Mouse (Mus musculus) MEL (cell line): ENCODE measurements around the gene Lpin1. TPM values are rescaled to one million over a fixed set of nuclear protein-coding genes. Genes with fewer than 3 reads are reported as not detected.

ENCODE experiments used
- DNase-seq: peaks from one replicate; pipeline ENCODE4 v3.0.0; 2011; ENCODE audit warnings: low read depth, low spot score
- H3K27ac ChIP-seq: 2 replicates; pipeline ENCODE4 v1.5.1; 2012; ENCODE audit warnings: low read depth, mild to moderate bottlenecking, control low read depth, low read length, moderate library complexity; ENCODE audit not compliant: control insufficient read depth
- H3K27me3 ChIP-seq, 2 experiments: fragments of 150-350 bp in 1 of 2; sonication (generic) in 1 of 2; 2 replicates each; pipeline ENCODE4 v1.6.1; 2012; ENCODE audit warnings: low read length in 2 of 2, mild to moderate bottlenecking in 2 of 2, improper control_type of control experiment in 1 of 2, moderate library complexity in 1 of 2; ENCODE audit not compliant: insufficient read depth in 2 of 2, control insufficient read depth in 1 of 2
- H3K36me3 ChIP-seq, 2 experiments: 2 replicates each; pipeline ENCODE4 v1.6.1; 2012 to 2014; ENCODE audit warnings: low read length in 2 of 2, improper control_type of control experiment in 1 of 2, inconsistent platforms in 1 of 2, mild to moderate bottlenecking in 1 of 2; ENCODE audit not compliant: insufficient read depth in 2 of 2, control insufficient read depth in 1 of 2
- H3K4me1 ChIP-seq, 2 experiments: fragments of 150-350 bp in 1 of 2; sonication (generic) in 1 of 2; 2 replicates each; pipeline ENCODE4 v1.6.1; 2012; ENCODE audit warnings: low read length in 2 of 2, improper control_type of control experiment in 1 of 2, mild to moderate bottlenecking in 1 of 2; ENCODE audit not compliant: insufficient read depth in 2 of 2, control insufficient read depth in 1 of 2
- H3K4me3 ChIP-seq, 2 experiments: fragments of 150-350 bp in 1 of 2; sonication (generic) in 1 of 2; 2 replicates each; pipeline ENCODE4 v1.5.1; 2012; ENCODE audit warnings: low read depth in 2 of 2, low read length in 2 of 2, mild to moderate bottlenecking in 2 of 2, moderate library complexity in 2 of 2, control low read depth in 1 of 2, improper control_type of control experiment in 1 of 2; ENCODE audit not compliant: control insufficient read depth in 1 of 2, insufficient read depth in 1 of 2
- H3K79me2 ChIP-seq: 2 replicates; pipeline ENCODE4 v1.6.1; 2012; ENCODE audit warnings: mild to moderate bottlenecking, low read length, moderate library complexity; ENCODE audit not compliant: control insufficient read depth, poor library complexity, insufficient read depth
- H3K9ac ChIP-seq: 2 replicates; pipeline ENCODE4 v1.6.1; 2012; ENCODE audit warnings: low read depth, mild to moderate bottlenecking, control low read depth, low read length, moderate library complexity; ENCODE audit not compliant: control insufficient read depth, poor library complexity, severe bottlenecking
- H3K9me3 ChIP-seq: fragments of 150-350 bp; sonication (generic); replicated peaks from 2 replicates; pipeline ENCODE4 v1.6.1; 2012; ENCODE audit warnings: mild to moderate bottlenecking, low read length, improper control_type of control experiment, moderate library complexity; ENCODE audit not compliant: insufficient read depth
- CTCF ChIP-seq, 3 experiments: IDR thresholded peaks in 2 of 3; conservative IDR thresholded peaks in 1 of 3; 2 replicates each; pipeline ENCODE4 v1.5.1; 2011 to 2012; ENCODE audit warnings: low read length in 3 of 3, low read depth in 2 of 3, mild to moderate bottlenecking in 2 of 3, improper control_type of control experiment in 1 of 3, inconsistent platforms in 1 of 3, mixed read lengths in 1 of 3, moderate library complexity in 1 of 3; ENCODE audit not compliant: control insufficient read depth in 1 of 3, insufficient read depth in 1 of 3, poor library complexity in 1 of 3, severe bottlenecking in 1 of 3
- E2F4 ChIP-seq: IDR thresholded peaks from 2 replicates; pipeline ENCODE4 v1.6.1; 2011; ENCODE audit warnings: low read depth, low read length, improper control_type of control experiment, borderline replicate concordance
- GATA1 ChIP-seq: IDR thresholded peaks from 2 replicates; pipeline ENCODE4 v1.6.1; 2011; ENCODE audit warnings: low read depth, low read length, improper control_type of control experiment
- KAT2A ChIP-seq: conservative IDR thresholded peaks from 2 replicates; pipeline ENCODE4 v1.6.1; 2012; ENCODE audit warnings: low read depth, low read length, improper control_type of control experiment, inconsistent platforms
- MAFK ChIP-seq: IDR thresholded peaks from 2 replicates; pipeline ENCODE4 v1.6.1; 2011; ENCODE audit warnings: low read depth, mild to moderate bottlenecking, low read length, improper control_type of control experiment, borderline replicate concordance
- MEF2A ChIP-seq: IDR thresholded peaks from 2 replicates; pipeline ENCODE4 v1.6.1; 2014; ENCODE audit warnings: low read depth, mild to moderate bottlenecking, inconsistent platforms, low read length, improper control_type of control experiment; ENCODE audit not compliant: poor library complexity, insufficient replicate concordance, severe bottlenecking; ENCODE audit errors: extremely low read depth
- MXI1 ChIP-seq: IDR thresholded peaks from 2 replicates; pipeline ENCODE4 v1.6.1; 2011; ENCODE audit warnings: mild to moderate bottlenecking, low read depth, low read length, improper control_type of control experiment
- MYB ChIP-seq: IDR thresholded peaks from 2 replicates; pipeline ENCODE4 v1.6.1; 2011; ENCODE audit warnings: mild to moderate bottlenecking, low read depth, low read length, improper control_type of control experiment
- NELFE ChIP-seq: IDR thresholded peaks from 2 replicates; pipeline ENCODE4 v1.6.1; 2011; ENCODE audit warnings: low read depth, low read length, improper control_type of control experiment
- POLR2AphosphoS2 ChIP-seq: IDR thresholded peaks from 2 replicates; pipeline ENCODE4 v1.6.1; 2011; ENCODE audit warnings: low read length, improper control_type of control experiment
- POLR2AphosphoS5 ChIP-seq: IDR thresholded peaks from 2 replicates; pipeline ENCODE4 v1.6.1; 2012; ENCODE audit warnings: low read depth, borderline replicate concordance, mild to moderate bottlenecking, inconsistent platforms, low read length, moderate library complexity, mixed read lengths
- RAD21 ChIP-seq: IDR thresholded peaks from 2 replicates; pipeline ENCODE4 v1.6.1; 2011; ENCODE audit warnings: mild to moderate bottlenecking, low read depth, low read length, improper control_type of control experiment
- SMC3 ChIP-seq: IDR thresholded peaks from 2 replicates; pipeline ENCODE4 v1.6.1; 2011; ENCODE audit warnings: low read depth, low read length, improper control_type of control experiment
- USF1 ChIP-seq: IDR thresholded peaks from 2 replicates; pipeline ENCODE4 v1.6.1; 2014; ENCODE audit warnings: low read depth, mild to moderate bottlenecking, inconsistent platforms, low read length, improper control_type of control experiment, moderate library complexity
- ZC3H11A ChIP-seq: IDR thresholded peaks from 2 replicates; pipeline ENCODE4 v1.6.1; 2012; ENCODE audit warnings: low read depth, mild to moderate bottlenecking, inconsistent platforms, low read length, improper control_type of control experiment
- ZKSCAN1 ChIP-seq: IDR thresholded peaks from 2 replicates; pipeline ENCODE4 v1.6.1; 2012; ENCODE audit warnings: low read depth, mild to moderate bottlenecking, inconsistent platforms, low read length, improper control_type of control experiment, moderate library complexity
- ZNF384 ChIP-seq: IDR thresholded peaks from 2 replicates; pipeline ENCODE4 v1.6.1; 2012; ENCODE audit warnings: low read depth, mild to moderate bottlenecking, inconsistent platforms, low read length, improper control_type of control experiment
- polyA plus RNA-seq, 2 experiments: library from polyadenylated mRNA; stranded (reverse) in 1 of 2; unstranded in 1 of 2; fragments of >175 nt in 1 of 2; fragments of >200 nt in 1 of 2; gene quantifications; 2 replicates each; pipeline versions ENCODE4 v1.2.1 to v1.2.4; 2012; ENCODE audit warnings: low replicate concordance in 2 of 2, low read depth in 1 of 2; ENCODE audit not compliant: insufficient read length in 2 of 2, insufficient read depth in 1 of 2, missing spikeins in 1 of 2
- total RNA-seq: library from RNA; depleted of rRNA; stranded (reverse); fragments of 300-350 nt; gene quantifications from 2 replicates; pipeline ENCODE4 v1.2.3, GENCODE M21; 2012

Gene Lpin1
- total and polyA plus RNA-seq, 3 experiments = 1.2 to 3.9 TPM; not detected in 1

GRCm38 (mm10) chr12:16562181-16562580, 48.6 kb downstream of the Lpin1 start:
- no peak overlapping the region for H3K27ac ChIP-seq
- H3K4me3 ChIP-seq = no peak overlapping the region
- DNase-seq = no peak
- no peak overlapping the region for H3K9ac ChIP-seq
- H3K27me3 ChIP-seq = no peaks in the 10 kb centered on the region
- TF ChIP-seq CTCF (IDR thresholded peaks at IDR 0.05 in 2 of 3, conservative IDR thresholded peaks at IDR 0.05 in 1 of 3; ENCODE audit: control insufficient read depth in 1 of 3, insufficient read depth in 1 of 3, low read depth in 2 of 3, low read length in 3 of 3, poor library complexity in 1 of 3, severe bottlenecking in 1 of 3) (no peak), ZKSCAN1 (no peak), MXI1 (no peak), ZC3H11A (no peak), NELFE (no peak), MEF2A (no peak), POLR2AphosphoS5 (no peak), ZNF384 (no peak), KAT2A (no peak), GATA1 (no peak), MAFK (no peak), SMC3 (no peak)
- H3K9me3 ChIP-seq = no peaks in the 10 kb centered on the region
- no peaks in the 10 kb centered on the region for H3K79me2 ChIP-seq
- no peaks in the 10 kb centered on the region for H3K36me3 ChIP-seq
- H3K4me1 ChIP-seq = no peaks in the 10 kb centered on the region

- no peaks in the 10 kb centered on the region for H3K4me1 ChIP-seq
- no peak overlapping the region for H3K9ac ChIP-seq
- H3K4me3 ChIP-seq = no peak overlapping the region
- TF ChIP-seq ZKSCAN1 (no peak), E2F4 (no peak), USF1 (no peak), MYB (no peak), RAD21 (no peak), POLR2AphosphoS2 (no peak)
- no peak overlapping the region for H3K27ac ChIP-seq
- no peaks in the 10 kb centered on the region for H3K36me3 ChIP-seq
- H3K27me3 ChIP-seq = no peaks in the 10 kb centered on the region
- H3K79me2 ChIP-seq = no peaks in the 10 kb centered on the region
- H3K9me3 ChIP-seq = no peaks in the 10 kb centered on the region
- no peak for DNase-seq
Observed at GRCm38 (mm10) chr12:16557271-16557670, 53.5 kb downstream of the Lpin1 start.
